ENCODE assay signal across 20 mouse cellular contexts in the genomic region with DNA sequence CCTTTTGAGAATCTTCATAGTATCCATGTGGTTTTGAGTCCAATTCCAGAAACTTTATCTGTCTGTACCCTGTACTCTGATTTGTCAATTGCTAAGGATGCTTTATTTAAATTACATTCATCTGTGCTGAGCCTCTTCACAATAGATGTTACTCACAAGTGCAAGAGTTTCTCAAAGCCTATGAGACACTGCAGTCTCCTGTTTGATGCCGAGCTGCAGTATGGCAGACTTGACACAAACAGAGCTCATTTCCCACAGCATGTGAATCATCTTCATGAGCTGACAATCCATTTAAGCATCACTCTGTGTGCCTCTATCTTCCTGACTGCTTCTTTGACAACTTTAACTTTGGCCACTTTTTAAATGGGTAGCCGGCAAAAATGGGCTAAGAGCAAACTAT.
DNase-seq lines count a peak whose midpoint lies in the region; ATAC-seq and TF ChIP-seq lines count a peak whose summit lies in the region.
"Had no signal": no experiment of that assay in that cellular context is flagged by ENCODE, and none has a peak within 500 bp of the region (broad histone marks: within the 10 kb centered on the region; RNA-seq: fewer than 3 reads in every experiment).

No protein-coding gene starts in this region.

- no peak for TF ChIP-seq CTCF in left cerebral cortex, adult 2 months (IDR thresholded peaks at IDR 0.05)

- H3K27ac ChIP-seq in left cerebral cortex, adult 2 months = peak overlapping the region; percentile 28; the same call in 1 of the 2 replicates

- ATAC-seq in frontal cortex, adult (ENCODE audit: low TSS enrichment) = peak; percentile 86
- ATAC-seq: activated CD4-positive, CD25-positive, alpha-beta regulatory T cell, adult 4 months; CD4-positive, CD25-positive, alpha-beta regulatory T cell, adult 4 months; Patski had no signal

- intact Hi-C loops in left cerebral cortex, adult 2 months (cut with DNase I) = no loop called here

- H3K4me3 ChIP-seq in left cerebral cortex, adult 2 months = no peak overlapping the region

- DNase-seq in frontal cortex, postnatal 10 days (ENCODE audit: low spot score in 2 of 2) = no peak
- no peak for DNase-seq in left cerebral cortex, adult 2 months (ENCODE audit: extremely low spot score in 1 of 2, low spot score in 2 of 2)
- no peak for DNase-seq in left cerebral cortex, adult 11 months (ENCODE audit: low spot score)
- peak; percentile 55 for DNase-seq in brain, adult 2 months (ENCODE audit: low read depth, low spot score)
- DNase-seq in ovary, postnatal 36 days (ENCODE audit: low spot score) = no peak
- DNase-seq: adrenal gland, adult 2 months; adrenal gland, adult 8-10 months; adrenal gland, postnatal 10 days; adrenal gland, postnatal 14 days; adrenal gland, postnatal 25 days; adrenal gland, postnatal 36 days; B cell, adult 2 months; cerebellum, adult 11 months; cerebellum, adult 11-12 months; cerebellum, adult 18-20 months; cerebellum, adult 2 months had no signal
